18 mouse cellular contexts compared by ENCODE assay signal in the genomic region with DNA sequence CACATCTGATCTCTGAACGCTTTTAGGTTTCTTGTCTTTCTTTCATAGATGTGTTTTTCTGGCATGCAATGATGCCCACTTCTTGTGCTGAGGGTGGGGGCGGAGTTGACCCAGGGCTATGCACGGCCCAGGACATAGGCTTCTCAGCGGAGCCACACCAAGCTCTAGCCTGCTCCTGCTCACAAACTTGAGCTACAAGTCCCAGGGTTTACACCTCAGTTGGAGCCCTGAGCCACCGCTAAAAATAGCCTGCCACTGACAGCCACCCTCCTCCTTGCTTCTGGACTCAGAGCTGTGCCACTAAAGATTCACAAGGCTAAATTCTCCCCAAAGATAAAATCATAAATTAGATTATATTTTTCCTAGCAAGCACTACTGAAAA.
DNase-seq lines count a peak whose midpoint lies in the region; ATAC-seq lines count a peak whose summit lies in the region.
"Had no signal": no experiment of that assay in that cellular context is flagged by ENCODE, and none has a peak within 500 bp of the region (broad histone marks: within the 10 kb centered on the region; RNA-seq: fewer than 3 reads in every experiment).

No protein-coding gene starts in this region.

- no peak for ATAC-seq in forebrain, embryonic 12.5 days (ENCODE audit: low FRiP score)
- no peak for ATAC-seq in forebrain, embryonic 16.5 days
- no peak for ATAC-seq in heart, embryonic 15.5 days (replicated peaks; ENCODE audit: insufficient number of reproducible peaks, insufficient read depth, low FRiP score, low read depth)
- no peak for ATAC-seq in forebrain, embryonic 15.5 days (replicated peaks)
- ATAC-seq in kidney, embryonic 14.5 days (ENCODE audit: low FRiP score, low TSS enrichment), result no peak

- H3K27me3 ChIP-seq in forebrain, embryonic 12.5 days, result no peaks in the 10 kb centered on the region
- no peaks in the 10 kb centered on the region for H3K27me3 ChIP-seq in forebrain, embryonic 16.5 days (replicated peaks; ENCODE audit: control insufficient read depth, insufficient read depth, low read length)
- no peaks in the 10 kb centered on the region; the same call in 1 of the 2 replicates for H3K27me3 ChIP-seq in heart, embryonic 15.5 days
- 0 out of 2 replicates have a peak, but pooled peaks cover 5% of the 10 kb centered on the region for H3K27me3 ChIP-seq in embryonic facial prominence, embryonic 10.5 days (replicated peaks; ENCODE audit: low read depth, poor library complexity, severe bottlenecking)
- H3K27me3 ChIP-seq in forebrain, embryonic 15.5 days, result no peaks in the 10 kb centered on the region
- no peaks in the 10 kb centered on the region for H3K27me3 ChIP-seq in kidney, embryonic 14.5 days (ENCODE audit: control insufficient read depth, insufficient read depth, low read length)
- H3K27me3 ChIP-seq: neural tube, embryonic 15.5 days; stomach, embryonic 15.5 days had no signal

- H3K36me3 ChIP-seq in forebrain, embryonic 12.5 days (replicated peaks), result no peaks in the 10 kb centered on the region
- H3K36me3 ChIP-seq in forebrain, embryonic 16.5 days (ENCODE audit: control insufficient read depth, insufficient read depth), result no peaks in the 10 kb centered on the region
- no peaks in the 10 kb centered on the region for H3K36me3 ChIP-seq in heart, embryonic 15.5 days
- no peaks in the 10 kb centered on the region for H3K36me3 ChIP-seq in embryonic facial prominence, embryonic 10.5 days (replicated peaks)
- no peaks in the 10 kb centered on the region for H3K36me3 ChIP-seq in forebrain, embryonic 15.5 days
- H3K36me3 ChIP-seq in kidney, embryonic 14.5 days (ENCODE audit: control insufficient read depth, insufficient read depth, low read length), result no peaks in the 10 kb centered on the region
- H3K36me3 ChIP-seq: neural tube, embryonic 15.5 days; stomach, embryonic 15.5 days had no signal

- no peak overlapping the region for H3K4me2 ChIP-seq in forebrain, embryonic 12.5 days
- H3K4me2 ChIP-seq in forebrain, embryonic 16.5 days (ENCODE audit: low read length), result no peak overlapping the region
- H3K4me2 ChIP-seq in heart, embryonic 15.5 days, result no peak overlapping the region
- no peak overlapping the region for H3K4me2 ChIP-seq in forebrain, embryonic 15.5 days (replicated peaks)
- H3K4me2 ChIP-seq in kidney, embryonic 14.5 days (replicated peaks; ENCODE audit: low read depth, low read length), result no peak overlapping the region
- H3K4me2 ChIP-seq: midbrain, embryonic 11.5 days; neural tube, embryonic 15.5 days; stomach, embryonic 15.5 days had no signal

- intact Hi-C loops in heart, postnatal 36 days (cut with DNase I), result loop anchor here (5.0 kb wide), 4 partner anchors 66 to 286 kb away; a partner anchor contains a TSS

- no peaks in the 10 kb centered on the region for H3K9me3 ChIP-seq in forebrain, embryonic 12.5 days
- no peaks in the 10 kb centered on the region for H3K9me3 ChIP-seq in forebrain, embryonic 16.5 days (ENCODE audit: control insufficient read depth, low read length)
- H3K9me3 ChIP-seq in heart, embryonic 15.5 days (replicated peaks), result no peaks in the 10 kb centered on the region
- H3K9me3 ChIP-seq in embryonic facial prominence, embryonic 10.5 days, result no peaks in the 10 kb centered on the region
- H3K9me3 ChIP-seq in forebrain, embryonic 15.5 days, result no peaks in the 10 kb centered on the region
- no peaks in the 10 kb centered on the region for H3K9me3 ChIP-seq in kidney, embryonic 14.5 days (ENCODE audit: control insufficient read depth, low read length)
- H3K9me3 ChIP-seq: neural tube, embryonic 15.5 days; stomach, embryonic 15.5 days had no signal

- 64% methylated on average over 5 of the region's 5 CpGs for whole genome bisulfite sequencing in forebrain, embryonic 12.5 days
- WGBS in forebrain, embryonic 16.5 days, result 66% methylated on average over 5 of the region's 5 CpGs
- 42% methylated on average over 5 of the region's 5 CpGs for WGBS in heart, embryonic 15.5 days
- WGBS in embryonic facial prominence, embryonic 10.5 days, result 34% methylated on average over 5 of the region's 5 CpGs
- 65% methylated on average over 5 of the region's 5 CpGs for WGBS in forebrain, embryonic 15.5 days
- 57% methylated on average over 5 of the region's 5 CpGs for WGBS in kidney, embryonic 14.5 days

- peak overlapping the region; percentile 31; the same call in 1 of the 2 replicates for H3K27ac ChIP-seq in forebrain, embryonic 12.5 days
- H3K27ac ChIP-seq in forebrain, embryonic 16.5 days (ENCODE audit: low read length), result no peak overlapping the region
- peak overlapping the region; percentile 43 for H3K27ac ChIP-seq in heart, embryonic 15.5 days
- H3K27ac ChIP-seq in embryonic facial prominence, embryonic 10.5 days (replicated peaks), result peak overlapping the region; percentile 85
- peak overlapping the region; percentile 72 for H3K27ac ChIP-seq in forebrain, embryonic 15.5 days (replicated peaks)
- no peak overlapping the region for H3K27ac ChIP-seq in kidney, embryonic 14.5 days (ENCODE audit: low read depth, low read length)
- H3K27ac ChIP-seq: neural tube, embryonic 15.5 days; stomach, embryonic 15.5 days had no signal

- peaks cover 11% of the 10 kb centered on the region; the same call in 1 of the 2 replicates for H3K4me1 ChIP-seq in forebrain, embryonic 12.5 days
- H3K4me1 ChIP-seq in forebrain, embryonic 16.5 days (replicated peaks; ENCODE audit: control insufficient read depth, insufficient read depth, low read length), result peaks cover 21% of the 10 kb centered on the region
- peaks cover 15% of the 10 kb centered on the region for H3K4me1 ChIP-seq in heart, embryonic 15.5 days (replicated peaks)
- peaks cover 52% of the 10 kb centered on the region for H3K4me1 ChIP-seq in embryonic facial prominence, embryonic 10.5 days
- peaks cover 22% of the 10 kb centered on the region for H3K4me1 ChIP-seq in forebrain, embryonic 15.5 days
- H3K4me1 ChIP-seq in kidney, embryonic 14.5 days (ENCODE audit: control insufficient read depth, insufficient read depth, low read length), result no peaks in the 10 kb centered on the region
- H3K4me1 ChIP-seq: stomach, embryonic 15.5 days had no signal

- H3K4me3 ChIP-seq in forebrain, embryonic 12.5 days (replicated peaks), result no peak overlapping the region
- no peak overlapping the region for H3K4me3 ChIP-seq in forebrain, embryonic 16.5 days (replicated peaks; ENCODE audit: low read length)
- H3K4me3 ChIP-seq in heart, embryonic 15.5 days, result no peak overlapping the region
- H3K4me3 ChIP-seq in embryonic facial prominence, embryonic 10.5 days, result no peak overlapping the region
- no peak overlapping the region for H3K4me3 ChIP-seq in forebrain, embryonic 15.5 days
- no peak overlapping the region for H3K4me3 ChIP-seq in kidney, embryonic 14.5 days (ENCODE audit: low read length)
- H3K4me3 ChIP-seq: neural tube, embryonic 15.5 days; stomach, embryonic 15.5 days had no signal

- no peak overlapping the region for H3K9ac ChIP-seq in forebrain, embryonic 12.5 days
- no peak overlapping the region for H3K9ac ChIP-seq in forebrain, embryonic 16.5 days (replicated peaks; ENCODE audit: low read depth, low read length)
- no peak overlapping the region for H3K9ac ChIP-seq in heart, embryonic 15.5 days
- H3K9ac ChIP-seq in forebrain, embryonic 15.5 days (replicated peaks), result no peak overlapping the region
- no peak overlapping the region for H3K9ac ChIP-seq in kidney, embryonic 14.5 days (ENCODE audit: low read depth, low read length)
- H3K9ac ChIP-seq: neural tube, embryonic 15.5 days; stomach, embryonic 15.5 days had no signal

- DNase-seq in heart, postnatal 36 days, result no peak
- peak; percentile 52 for DNase-seq in embryonic facial prominence, embryonic 10.5 days (ENCODE audit: low spot score)
- no peak for DNase-seq in retina, embryonic 14.5 days (ENCODE audit: low spot score)
- DNase-seq: cerebellum, adult 11-12 months; kidney, adult 8-10 months; kidney, postnatal 4 days; liver; lung, adult 18-20 months; lung, postnatal 36 days; retina, postnatal 1 day had no signal

Comparison
In these comparisons a context has a peak if more than half of its experiments do, and no peak if none do; other contexts are left out.
1. H3K27ac ChIP-seq: peak in forebrain, embryonic 12.5 days (single experiment), heart, embryonic 15.5 days (single experiment), embryonic facial prominence, embryonic 10.5 days (single experiment) and forebrain, embryonic 15.5 days (single experiment); none in forebrain, embryonic 16.5 days (single experiment) and kidney, embryonic 14.5 days (single experiment).